Mouse (Mus musculus): Measurements from ENCODE around the gene Egfl7. TPM values are rescaled to one million over a fixed set of nuclear protein-coding genes. Genes with fewer than 3 reads are reported as not detected.

The Egfl7 gene
- polyA plus RNA-seq, 1 experiment: 27.4 TPM

GRCm38 (mm10) chr2:26602631-26603030, 22.8 kb downstream of the Egfl7 start:
- H3K36me3 ChIP-seq (ENCODE audit: control insufficient read depth, insufficient read depth, low read length): no peaks in the 10 kb centered on the region
- peak overlapping the region; percentile 70; the same call in 1 of the 2 replicates for H3K4me3 ChIP-seq (ENCODE audit: control insufficient read depth, low read depth, low read length)
- no peak overlapping the region for H3K27ac ChIP-seq (ENCODE audit: control insufficient read depth, insufficient read depth, low read depth, low read length)
- H3K27me3 ChIP-seq (ENCODE audit: control insufficient read depth, insufficient read depth, low read length): peaks cover 2% of the 10 kb centered on the region; the same call in 1 of the 2 replicates
- H3K4me1 ChIP-seq (ENCODE audit: control insufficient read depth, insufficient read depth, low read length): peaks cover 3% of the 10 kb centered on the region; the same call in 1 of the 2 replicates
- TF ChIP-seq CTCF (IDR thresholded peaks at IDR 0.05; ENCODE audit: control insufficient read depth, insufficient read depth, insufficient replicate concordance, low read depth, low read length) (no peak), POLR2A (IDR thresholded peaks at IDR 0.05; ENCODE audit: control insufficient read depth, low read depth, low read length) (no peak)

GRCm38 (mm10) chr2:26603159-26603558, 23.3 kb downstream of the Egfl7 start:
- TF ChIP-seq CTCF (IDR thresholded peaks at IDR 0.05; ENCODE audit: control insufficient read depth, insufficient read depth, insufficient replicate concordance, low read depth, low read length) (no peak), POLR2A (IDR thresholded peaks at IDR 0.05; ENCODE audit: control insufficient read depth, low read depth, low read length) (no peak)
- no peak overlapping the region for H3K27ac ChIP-seq (ENCODE audit: control insufficient read depth, insufficient read depth, low read depth, low read length)
- H3K27me3 ChIP-seq (ENCODE audit: control insufficient read depth, insufficient read depth, low read length): peaks cover 2% of the 10 kb centered on the region; the same call in 1 of the 2 replicates
- H3K4me3 ChIP-seq (ENCODE audit: control insufficient read depth, low read depth, low read length): peak overlapping the region; percentile 70
- no peaks in the 10 kb centered on the region for H3K36me3 ChIP-seq (ENCODE audit: control insufficient read depth, insufficient read depth, low read length)
- H3K4me1 ChIP-seq (ENCODE audit: control insufficient read depth, insufficient read depth, low read length): peaks cover 3% of the 10 kb centered on the region; the same call in 1 of the 2 replicates

GRCm38 (mm10) chr2:26603720-26604671, 24.2 kb downstream of the Egfl7 start, which contains the start of gene Agpat2:
TSS of gene Agpat2 (minus strand) at chr2:26604417.
- peaks cover 3% of the 10 kb centered on the region; the same call in 1 of the 2 replicates for H3K4me1 ChIP-seq (ENCODE audit: control insufficient read depth, insufficient read depth, low read length)
- peak; percentile 33; the same call in 1 of the 2 replicates for TF ChIP-seq POLR2A (IDR thresholded peaks at IDR 0.05; ENCODE audit: control insufficient read depth, low read depth, low read length)
- TF ChIP-seq CTCF (IDR thresholded peaks at IDR 0.05; ENCODE audit: control insufficient read depth, insufficient read depth, insufficient replicate concordance, low read depth, low read length): no peak
- H3K4me3 ChIP-seq (ENCODE audit: control insufficient read depth, low read depth, low read length): peak within 1 kb of the TSS; percentile 70
- peaks cover 2% of the 10 kb centered on the region; the same call in 1 of the 2 replicates for H3K27me3 ChIP-seq (ENCODE audit: control insufficient read depth, insufficient read depth, low read length)
- H3K27ac ChIP-seq (ENCODE audit: control insufficient read depth, insufficient read depth, low read depth, low read length): no peak within 1 kb of the TSS
- H3K36me3 ChIP-seq (ENCODE audit: control insufficient read depth, insufficient read depth, low read length): no peaks in the 10 kb centered on the region

GRCm38 (mm10) chr2:26605331-26605730, 25.5 kb downstream of the Egfl7 start:
- Histone ChIP-seq H3K4me1 (ENCODE audit: control insufficient read depth, insufficient read depth, low read length) (peaks cover 3% of the 10 kb centered on the region; the same call in 1 of the 2 replicates), H3K27me3 (ENCODE audit: control insufficient read depth, insufficient read depth, low read length) (peaks cover 2% of the 10 kb centered on the region; the same call in 1 of the 2 replicates), H3K4me3 (ENCODE audit: control insufficient read depth, low read depth, low read length) (peak overlapping the region; percentile 67), H3K27ac (ENCODE audit: control insufficient read depth, insufficient read depth, low read depth, low read length) (no peak overlapping the region), H3K36me3 (ENCODE audit: control insufficient read depth, insufficient read depth, low read length) (no peaks in the 10 kb centered on the region)
- TF ChIP-seq POLR2A (IDR thresholded peaks at IDR 0.05; ENCODE audit: control insufficient read depth, low read depth, low read length) (no peak), CTCF (IDR thresholded peaks at IDR 0.05; ENCODE audit: control insufficient read depth, insufficient read depth, insufficient replicate concordance, low read depth, low read length) (no peak)

GRCm38 (mm10) chr2:26606579-26606978, 26.8 kb downstream of the Egfl7 start:
- Histone ChIP-seq H3K4me1 (ENCODE audit: control insufficient read depth, insufficient read depth, low read length) (peaks cover 3% of the 10 kb centered on the region; the same call in 1 of the 2 replicates), H3K4me3 (ENCODE audit: control insufficient read depth, low read depth, low read length) (no peak overlapping the region), H3K36me3 (ENCODE audit: control insufficient read depth, insufficient read depth, low read length) (no peaks in the 10 kb centered on the region), H3K27me3 (ENCODE audit: control insufficient read depth, insufficient read depth, low read length) (peaks cover 2% of the 10 kb centered on the region; the same call in 1 of the 2 replicates), H3K27ac (ENCODE audit: control insufficient read depth, insufficient read depth, low read depth, low read length) (no peak overlapping the region)
- no peak for TF ChIP-seq CTCF (IDR thresholded peaks at IDR 0.05; ENCODE audit: control insufficient read depth, insufficient read depth, insufficient replicate concordance, low read depth, low read length)
- no peak for TF ChIP-seq POLR2A (IDR thresholded peaks at IDR 0.05; ENCODE audit: control insufficient read depth, low read depth, low read length)

- H3K4me1 ChIP-seq (ENCODE audit: control insufficient read depth, insufficient read depth, low read length): peaks cover 3% of the 10 kb centered on the region; the same call in 1 of the 2 replicates
- no peaks in the 10 kb centered on the region for H3K36me3 ChIP-seq (ENCODE audit: control insufficient read depth, insufficient read depth, low read length)
- H3K27ac ChIP-seq (ENCODE audit: control insufficient read depth, insufficient read depth, low read depth, low read length): no peak overlapping the region
- no peak for TF ChIP-seq CTCF (IDR thresholded peaks at IDR 0.05; ENCODE audit: control insufficient read depth, insufficient read depth, insufficient replicate concordance, low read depth, low read length)
- no peak for TF ChIP-seq POLR2A (IDR thresholded peaks at IDR 0.05; ENCODE audit: control insufficient read depth, low read depth, low read length)
- H3K4me3 ChIP-seq (ENCODE audit: control insufficient read depth, low read depth, low read length): no peak overlapping the region
- H3K27me3 ChIP-seq (ENCODE audit: control insufficient read depth, insufficient read depth, low read length): peaks cover 2% of the 10 kb centered on the region; the same call in 1 of the 2 replicates
Measured at GRCm38 (mm10) chr2:26607056-26607910, 27.5 kb downstream of the Egfl7 start.
